Mouse (Mus musculus) midbrain, postnatal 0 days (tissue): ENCODE results near the gene Mef2d. TPM values are rescaled to one million over a fixed set of nuclear protein-coding genes. Genes with fewer than 3 reads are reported as not detected.
A peak's percentile ranks its signal among the peaks of the same experiment; 100 is the strongest.

Experiments used
- ATAC-seq: fragments of 200-750 bp; cut with Nextera tagmentation; 2 replicates; pipeline ENCODE4 v1.8.0; 2017; ENCODE audit warnings: moderate number of reproducible peaks, mild to moderate bottlenecking, moderate TSS enrichment, moderate library complexity; ENCODE audit not compliant: low FRiP score
- DNase-seq: peaks from one replicate; pipeline ENCODE4 v3.0.0-alpha.2; 2015; ENCODE audit warnings: low spot score
- H3K27ac ChIP-seq: fragments of 300-500 bp; sonication (generic); 2 replicates; pipeline ENCODE4 v1.5.1; 2014; ENCODE audit warnings: low read depth, mild to moderate bottlenecking, low read length, mixed read lengths
- H3K27me3 ChIP-seq: fragments of 300-500 bp; sonication (generic); 2 replicates; pipeline ENCODE4 v1.6.1; 2014; ENCODE audit warnings: low read length, control low read depth, mixed read lengths; ENCODE audit not compliant: insufficient read depth
- H3K36me3 ChIP-seq: fragments of 300-500 bp; sonication (generic); 2 replicates; pipeline ENCODE4 v1.6.1; 2014; ENCODE audit warnings: low read length, control low read depth, mixed read lengths; ENCODE audit not compliant: insufficient read depth
- H3K4me1 ChIP-seq: fragments of 300-500 bp; sonication (generic); 2 replicates; pipeline ENCODE4 v1.6.1; 2014; ENCODE audit warnings: mild to moderate bottlenecking, control low read depth, antibody characterized with exemption, low read length, mixed read lengths; ENCODE audit not compliant: insufficient read depth
- H3K4me2 ChIP-seq: fragments of 300-500 bp; sonication (generic); 2 replicates; pipeline ENCODE4 v1.6.1; 2014; ENCODE audit warnings: low read depth, mild to moderate bottlenecking, low read length, mixed read lengths; ENCODE audit not compliant: poor library complexity, severe bottlenecking
- H3K4me3 ChIP-seq: fragments of 300-500 bp; sonication (generic); 2 replicates; pipeline ENCODE4 v1.5.1; 2014; ENCODE audit warnings: low read depth, mild to moderate bottlenecking, low read length, moderate library complexity
- H3K9ac ChIP-seq: fragments of 300-500 bp; sonication (generic); replicated peaks from 2 replicates; pipeline ENCODE4 v1.6.1; 2014; ENCODE audit warnings: mild to moderate bottlenecking, low read length, moderate library complexity, mixed read lengths; ENCODE audit not compliant: poor library complexity, severe bottlenecking
- H3K9me3 ChIP-seq: fragments of 300-500 bp; sonication (generic); 2 replicates; pipeline ENCODE4 v1.6.1; 2016; ENCODE audit warnings: low read length, control low read depth
- CTCF ChIP-seq: IDR thresholded peaks from 2 replicates; pipeline ENCODE4 v1.5.1; 2016; ENCODE audit warnings: antibody characterized with exemption, mild to moderate bottlenecking
- WGBS: fragments of 180-500 bp; shearing (Covaris S2); extraction: QIAGEN DNeasy Blood & Tissue Kit; methylation state at CpG from one replicate; pipeline ENCODE4 v1.1.7; 2014; 5-methylcytosine and 5-hydroxymethylcytosine counted together
- polyA plus RNA-seq: library from polyadenylated mRNA; unstranded; fragments of >200 nt; fragmentation: Nextera tagmentation; extraction: Ambion mirVana; gene quantifications from 2 replicates; pipeline ENCODE4 v1.2.1, GENCODE M21; 2015
- total RNA-seq: library from RNA; depleted of rRNA; stranded (reverse); fragments of >200 nt; gene quantifications from 2 replicates; pipeline ENCODE4 v1.2.3, GENCODE M21; 2014

Gene Mef2d
- total and polyA plus RNA-seq, 2 experiments from 2014 or later = 26.1 to 59.6 TPM

DNA sequence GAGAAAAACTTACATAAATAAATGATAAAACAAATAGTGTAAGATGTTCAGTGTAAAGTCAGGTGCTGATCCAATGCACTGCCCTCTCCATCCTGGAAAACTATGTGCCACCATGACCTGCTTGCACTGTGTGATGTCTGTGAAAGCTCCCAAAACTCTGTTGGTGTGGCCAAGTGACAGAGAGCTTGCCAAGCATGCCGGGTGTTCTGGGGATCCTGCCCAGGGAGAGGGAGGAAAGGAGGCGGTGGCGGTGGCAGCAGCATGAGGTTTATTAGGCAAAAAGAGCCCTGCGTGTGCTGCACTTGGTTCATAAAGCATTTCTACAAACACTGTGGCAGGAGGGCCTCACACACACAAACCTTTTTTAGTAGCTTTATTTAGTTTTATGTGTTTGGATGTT is 39.2 kb downstream of the Mef2d start:
- Histone ChIP-seq H3K27me3 (no peaks in the 10 kb centered on the region), H3K36me3 (no peaks in the 10 kb centered on the region), H3K4me1 (no peaks in the 10 kb centered on the region), H3K4me2 (no peak overlapping the region), H3K9ac (no peak overlapping the region), H3K9me3 (no peaks in the 10 kb centered on the region), H3K27ac (no peak overlapping the region), H3K4me3 (no peak overlapping the region)
- 51% methylated on average over 4 of the region's 4 CpGs for WGBS
- ATAC-seq = no peak
- no peak for DNase-seq
- no peak for TF ChIP-seq CTCF

DNA sequence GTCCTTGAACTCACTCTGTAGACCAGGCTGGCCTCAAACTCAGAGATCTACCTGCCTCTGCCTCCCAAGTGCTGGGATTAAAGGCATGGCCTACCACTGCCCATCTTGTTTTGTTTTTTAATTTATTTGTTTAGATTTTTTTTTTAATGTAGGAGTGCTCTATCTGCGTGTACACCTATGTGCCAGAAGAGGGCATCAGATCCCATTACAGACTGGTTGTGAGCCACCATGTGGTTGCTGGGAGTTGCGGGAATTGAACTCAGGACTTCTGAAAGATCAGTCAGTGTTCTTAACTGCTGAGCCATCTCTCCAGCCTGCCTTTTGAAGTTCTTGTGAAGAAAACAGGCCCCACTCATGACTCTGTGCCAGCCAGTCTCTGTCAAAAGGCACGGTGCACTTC is 44.3 kb downstream of the Mef2d start:
- Histone ChIP-seq H3K4me1 (no peaks in the 10 kb centered on the region), H3K36me3 (no peaks in the 10 kb centered on the region)

DNA sequence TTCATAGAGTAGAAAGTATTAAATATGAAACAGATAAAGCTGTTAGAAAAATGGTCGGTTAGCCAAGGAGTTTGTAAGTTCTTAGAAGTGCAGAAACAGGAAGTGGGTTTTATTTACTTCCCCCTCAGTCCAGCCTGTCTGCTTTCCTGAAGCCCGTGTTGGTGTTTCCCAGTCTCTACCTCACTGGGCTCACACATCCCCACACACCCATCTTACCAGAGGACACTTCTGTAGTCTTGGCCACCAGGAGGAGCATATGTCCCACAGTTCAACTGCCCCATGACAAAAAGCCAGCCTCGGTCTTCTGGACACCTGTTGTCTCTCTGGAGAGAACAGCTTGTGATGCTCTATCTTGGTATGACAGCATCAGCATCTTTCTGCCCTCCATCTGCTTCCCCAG is 49.0 kb downstream of the Mef2d start:
- Histone ChIP-seq H3K9ac (no peak overlapping the region), H3K4me3 (no peak overlapping the region), H3K4me2 (no peak overlapping the region), H3K9me3 (no peaks in the 10 kb centered on the region), H3K4me1 (no peaks in the 10 kb centered on the region), H3K27ac (no peak overlapping the region), H3K36me3 (no peaks in the 10 kb centered on the region), H3K27me3 (peaks cover 16% of the 10 kb centered on the region)
- TF ChIP-seq CTCF = peak; percentile 52
- peak; percentile 58 for DNase-seq
- no peak for ATAC-seq
- WGBS = 25% methylated on average over 3 of the region's 3 CpGs

More for the DNA sequence above, 44.3 kb downstream of the Mef2d start:
- no peak overlapping the region for H3K27ac ChIP-seq
- peaks cover 7% of the 10 kb centered on the region; the same call in 1 of the 2 replicates for H3K27me3 ChIP-seq
- ATAC-seq (no peak), DNase-seq (no peak)
- no peak overlapping the region for H3K4me2 ChIP-seq
- H3K9me3 ChIP-seq = no peaks in the 10 kb centered on the region
- no peak overlapping the region for H3K4me3 ChIP-seq
- H3K9ac ChIP-seq = no peak overlapping the region
- WGBS = 70% methylated on average over 3 of the region's 3 CpGs
- TF ChIP-seq CTCF = peak; percentile 40

DNA sequence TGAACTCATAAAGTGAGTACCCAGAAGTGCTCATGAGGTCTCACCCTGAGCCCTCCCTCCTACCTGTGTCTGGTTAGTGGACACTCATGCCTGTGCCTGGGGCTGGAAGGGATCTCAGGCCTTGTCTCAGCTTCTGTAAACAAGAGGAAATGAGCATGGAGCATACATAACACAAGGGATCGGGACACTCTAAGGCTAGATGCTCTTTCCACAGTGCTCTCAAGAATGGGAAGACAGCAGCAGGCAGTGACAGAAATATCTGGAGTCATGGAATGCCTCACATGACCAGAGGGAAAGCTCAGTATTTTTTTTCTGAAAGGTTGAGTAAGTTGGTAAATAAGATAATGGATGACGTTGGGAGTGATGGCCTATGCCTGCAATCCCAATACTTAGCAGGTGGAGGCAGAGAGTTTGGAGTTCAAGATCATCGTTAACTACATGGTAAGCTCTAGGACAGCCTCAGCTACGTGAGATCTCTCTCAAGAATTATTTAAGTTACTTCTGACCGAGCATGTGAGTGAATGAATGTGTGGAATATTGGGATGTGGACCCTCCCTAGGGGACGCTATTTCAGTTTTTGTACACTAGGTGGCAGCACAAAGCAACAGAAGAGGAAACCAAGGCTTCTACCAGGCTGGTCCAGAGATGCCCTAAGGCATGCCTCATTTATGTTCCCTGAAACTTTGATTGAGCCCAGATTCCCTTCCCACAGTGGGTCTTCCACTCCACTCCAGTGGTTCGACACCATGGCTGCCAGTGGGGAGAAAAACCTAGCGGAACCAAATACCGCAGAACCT is 49.8 kb downstream of the Mef2d start:
- TF ChIP-seq CTCF = peak; percentile 90
- Histone ChIP-seq H3K4me1 (no peaks in the 10 kb centered on the region), H3K27ac (no peak overlapping the region), H3K4me2 (no peak overlapping the region), H3K9ac (no peak overlapping the region), H3K36me3 (no peaks in the 10 kb centered on the region), H3K27me3 (peaks cover 16% of the 10 kb centered on the region), H3K4me3 (no peak overlapping the region), H3K9me3 (no peaks in the 10 kb centered on the region)
- peak; percentile 47; the same call in 1 of the 2 replicates for ATAC-seq
- WGBS = 31% methylated on average over 9 of the region's 9 CpGs
- peak; percentile 89 for DNase-seq

DNA sequence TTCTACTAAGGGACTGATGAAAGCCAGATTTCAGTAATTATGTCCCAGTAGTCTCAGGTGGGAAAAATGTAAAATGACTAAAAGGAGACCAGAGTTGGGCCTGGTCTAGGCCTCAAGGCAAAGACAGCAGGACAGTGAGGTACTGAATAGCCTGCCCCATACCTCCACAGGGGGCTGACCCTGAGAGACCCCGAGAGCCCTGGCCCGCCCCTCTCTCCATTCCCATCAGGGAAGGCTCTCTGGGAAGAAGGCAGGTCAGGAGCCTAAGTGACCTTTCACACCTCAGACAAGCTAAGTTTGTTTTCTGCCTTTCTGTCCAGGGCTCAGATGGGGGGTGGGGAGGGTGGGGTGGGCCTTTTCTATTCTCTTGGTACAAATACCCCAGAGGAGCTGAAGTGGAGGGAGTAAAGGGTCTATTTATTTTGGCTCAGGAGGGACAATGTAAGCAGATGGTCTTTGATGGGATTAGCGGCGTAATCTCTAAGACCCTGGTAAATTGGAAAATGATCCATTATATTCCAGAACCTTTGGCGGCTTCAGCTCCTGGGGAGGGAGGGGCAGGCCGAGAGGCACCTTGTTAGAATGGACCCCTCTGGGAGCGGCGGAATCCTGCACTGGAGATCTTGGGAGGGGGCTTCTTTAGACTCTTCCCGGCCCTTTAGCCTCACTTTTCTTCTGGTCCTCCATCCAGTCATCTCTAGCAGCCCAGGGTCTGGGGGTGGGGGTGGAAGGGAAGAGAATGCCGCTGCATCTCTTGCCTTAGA is 55.8 kb downstream of the Mef2d start:
- no peaks in the 10 kb centered on the region for H3K9me3 ChIP-seq
- peak overlapping the region; percentile 4; the same call in 1 of the 2 replicates for H3K4me2 ChIP-seq
- DNase-seq = peak; percentile 9
- H3K4me3 ChIP-seq = no peak overlapping the region
- ATAC-seq = no peak
- H3K27ac ChIP-seq = no peak overlapping the region
- no peak overlapping the region for H3K9ac ChIP-seq
- no peaks in the 10 kb centered on the region for H3K36me3 ChIP-seq
- H3K27me3 ChIP-seq = peaks cover 22% of the 10 kb centered on the region
- no peaks in the 10 kb centered on the region for H3K4me1 ChIP-seq
- no peak for TF ChIP-seq CTCF
- 16% methylated on average over 9 of the region's 10 CpGs for WGBS
